ENCODE assay signal across 11 mouse cellular contexts in genomic region chr4:65548561-65548960, GRCm38 (mm10). TPM values are rescaled to one million over a fixed set of nuclear protein-coding genes. Genes with fewer than 3 reads are reported as not detected.
DNase-seq lines count a peak whose midpoint lies in the region; ATAC-seq lines count a peak whose summit lies in the region.
"Had no signal": no experiment of that assay in that cellular context is flagged by ENCODE, and none has a peak within 500 bp of the region (broad histone marks: within the 10 kb centered on the region; RNA-seq: fewer than 3 reads in every experiment).

No protein-coding gene starts in this region.

- no peak for ATAC-seq in activated CD4-positive, CD25-positive, alpha-beta regulatory T cell, adult 4 months

- intact Hi-C loops in heart, postnatal 36 days (cut with DNase I): no loop called here

- peak; percentile 15 for DNase-seq in adrenal gland, adult 8-10 months
- DNase-seq in adrenal gland, postnatal 25 days: no peak
- DNase-seq in urinary bladder, postnatal 14 days (ENCODE audit: low spot score): peak; percentile 25
- DNase-seq in urinary bladder, postnatal 10 days (ENCODE audit: low spot score): no peak
- peak; percentile 50 to 52 for DNase-seq in heart, postnatal 36 days
- DNase-seq in ovary, postnatal 36 days (ENCODE audit: low spot score): peak; percentile 20
- no peak for DNase-seq in embryo, embryonic 10.5 days (ENCODE audit: low spot score)
- DNase-seq: layer of hippocampus, postnatal 36 days; spleen, adult 18-20 months; thymus, adult 18-20 months had no signal

RNA-seq across cellular contexts. Expression of gene Trim32, which starts 56.2 kb away (rescaled TPM):
- 10 to 100 TPM; 35.3 to 45.1 (median 41.8) TPM for total RNA-seq in adrenal gland, adult 8-10 months (2022)
- 25.0 and 34.5 TPM in 2 replicates for total RNA-seq in adrenal gland, postnatal 25 days (2021)
- 10 to 100 TPM; 14.6 to 20.1 TPM for total RNA-seq in heart, postnatal 36 days (2021)
- polyA plus RNA-seq in activated CD4-positive, CD25-positive, alpha-beta regulatory T cell, adult 4 months (2017; shearing (Covaris generic)): 10 to 100 TPM; 10.7 to 14.1 TPM

Comparison
In these comparisons a context has a peak if more than half of its experiments do, and no peak if none do; other contexts are left out.
1. DNase-seq: peak in adrenal gland, adult 8-10 months (single experiment), urinary bladder, postnatal 14 days (single experiment), heart, postnatal 36 days (2 of 2) and ovary, postnatal 36 days (single experiment); none in adrenal gland, postnatal 25 days (single experiment), urinary bladder, postnatal 10 days (single experiment) and embryo, embryonic 10.5 days (single experiment).